Mouse (Mus musculus) bone marrow macrophage, adult 2 months (primary cell): Measurements from ENCODE around the gene Ppara.

Experiments
- CTCF ChIP-seq: IDR thresholded peaks from 2 replicates; pipeline ENCODE4 v1.5.1; 2012; ENCODE audit warnings: low read depth, mild to moderate bottlenecking, low read length, moderate library complexity
- POLR2A ChIP-seq: IDR thresholded peaks from 2 replicates; pipeline ENCODE4 v1.6.1; 2012; ENCODE audit warnings: mild to moderate bottlenecking, low read depth, low read length, borderline replicate concordance

- TF ChIP-seq CTCF (no peak), POLR2A (no peak)
These were observed 42.0 kb downstream of the Ppara start for GRCm38 (mm10) chr15:85776771-85777170.
